Mouse (Mus musculus): ENCODE results near the gene Foxp1.

GRCm38 (mm10) chr6:99146400-99146905 is 376.1 kb downstream of the Foxp1 start:
- TF ChIP-seq CTCF (IDR thresholded peaks at IDR 0.05; ENCODE audit: borderline replicate concordance, extremely low read depth, insufficient read depth, insufficient read length) (no peak), POLR2A (IDR thresholded peaks at IDR 0.05; ENCODE audit: borderline replicate concordance, extremely low read depth, insufficient read depth, insufficient read length, poor library complexity, severe bottlenecking) (no peak)

Measured in brain, embryonic 14.5 days (tissue).